Mouse (Mus musculus) C2C12 (cell line): ENCODE data around the gene Slc29a4.

Experiments
- CTCF ChIP-seq: IDR thresholded peaks from one replicate; pipeline ENCODE4 v1.5.1; 2011; ENCODE audit not compliant: control insufficient read depth, insufficient read depth, insufficient read length
- MYOG ChIP-seq: IDR thresholded peaks from one replicate; pipeline ENCODE4 v1.6.1; 2011; ENCODE audit not compliant: control insufficient read depth, insufficient read length; ENCODE audit errors: extremely low read depth

GRCm38 (mm10) chr5:142707709-142708108, 15.4 kb downstream of the Slc29a4 start:
- no peak for TF ChIP-seq CTCF
- no peak for TF ChIP-seq MYOG
